Mouse (Mus musculus): Measurements from ENCODE around the gene Dmd.

GRCm38 (mm10) chrX:84860012-84860647 is 1911.5 kb downstream of the Dmd start:
- TF ChIP-seq CTCF (IDR thresholded peaks at IDR 0.05; ENCODE audit: extremely low read depth, insufficient read length, insufficient replicate concordance, low read depth, low read length) (no peak), POLR2A (IDR thresholded peaks at IDR 0.05; ENCODE audit: low read depth, low read length) (no peak)
